Mouse (Mus musculus) hindbrain, postnatal 0 days (tissue): ENCODE results near the gene Zbtb20. TPM values are rescaled to one million over a fixed set of nuclear protein-coding genes. Genes with fewer than 3 reads are reported as not detected.

Experiments
- ATAC-seq: fragments of 200-750 bp; cut with Nextera tagmentation; 2 replicates; pipeline ENCODE4 v1.8.0; 2017; ENCODE audit warnings: mild to moderate bottlenecking, moderate TSS enrichment, moderate library complexity
- DNase-seq: peaks from one replicate; pipeline ENCODE4 v3.0.0-alpha.2; 2015; ENCODE audit warnings: low spot score
- H3K27ac ChIP-seq: fragments of 300-500 bp; sonication (generic); 2 replicates; pipeline ENCODE4 v1.5.1; 2014; ENCODE audit warnings: mild to moderate bottlenecking
- H3K27me3 ChIP-seq: fragments of 300-500 bp; sonication (generic); 2 replicates; pipeline ENCODE4 v1.6.1; 2014; ENCODE audit warnings: low read length, mixed read lengths; ENCODE audit not compliant: insufficient read depth
- H3K36me3 ChIP-seq: fragments of 300-500 bp; sonication (generic); 2 replicates; pipeline ENCODE4 v1.6.1; 2014; ENCODE audit warnings: low read length, mixed read lengths; ENCODE audit not compliant: insufficient read depth
- H3K4me1 ChIP-seq: fragments of 300-500 bp; sonication (generic); 2 replicates; pipeline ENCODE4 v1.6.1; 2014; ENCODE audit warnings: antibody characterized with exemption, low read length, mixed read lengths; ENCODE audit not compliant: insufficient read depth
- H3K4me2 ChIP-seq: fragments of 300-500 bp; sonication (generic); 2 replicates; pipeline ENCODE4 v1.6.1; 2014; ENCODE audit warnings: low read depth, mild to moderate bottlenecking, low read length, moderate library complexity, mixed read lengths
- H3K4me3 ChIP-seq: fragments of 300-500 bp; sonication (generic); 2 replicates; pipeline ENCODE4 v1.5.1; 2014; ENCODE audit warnings: low read length
- H3K9ac ChIP-seq: fragments of 300-500 bp; sonication (generic); replicated peaks from 2 replicates; pipeline ENCODE4 v1.6.1; 2014; ENCODE audit warnings: mild to moderate bottlenecking, low read length, moderate library complexity, mixed read lengths
- H3K9me3 ChIP-seq: fragments of 300-500 bp; sonication (generic); 2 replicates; pipeline ENCODE4 v1.6.1; 2016; ENCODE audit warnings: low read length, mixed read lengths
- CTCF ChIP-seq: IDR thresholded peaks from 2 replicates; pipeline ENCODE4 v1.5.1; 2016; ENCODE audit warnings: antibody characterized with exemption, control low read depth, low read depth
- WGBS: fragments of 180-500 bp; shearing (Covaris S2); extraction: QIAGEN DNeasy Blood & Tissue Kit; methylation state at CpG from one replicate; pipeline ENCODE4 v1.1.7; 2014; 5-methylcytosine and 5-hydroxymethylcytosine counted together
- polyA plus RNA-seq: library from polyadenylated mRNA; unstranded; fragments of >200 nt; fragmentation: Nextera tagmentation; extraction: Ambion mirVana; gene quantifications from 2 replicates; pipeline ENCODE4 v1.2.1, GENCODE M21; 2015
- total RNA-seq: library from RNA; depleted of rRNA; stranded (reverse); fragments of >200 nt; gene quantifications from 2 replicates; pipeline ENCODE4 v1.2.3, GENCODE M21; 2014; rRNA removed

Gene Zbtb20
- total RNA-seq (36.8 and 38.0 TPM in 2 replicates), polyA plus RNA-seq (35.2 and 37.9 TPM in 2 replicates)

DNA sequence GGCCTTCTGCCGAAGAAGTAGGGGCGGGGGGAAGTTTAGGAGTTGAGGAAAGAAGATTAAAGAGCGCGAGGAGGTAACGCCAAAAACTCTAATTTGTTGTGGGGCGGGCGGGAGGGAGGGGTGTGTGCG, at the start of gene Zbtb20:
TSS of gene Zbtb20 (plus strand) at position 30 of the 129 bp plus-strand sequence.
- peak within 1 kb of the TSS; percentile 64 for H3K9ac ChIP-seq
- DNase-seq: no peak
- peak within 1 kb of the TSS; percentile 61 for H3K4me3 ChIP-seq
- no peaks in the 10 kb centered on the region for H3K27me3 ChIP-seq
- peak within 1 kb of the TSS; percentile 82 for H3K4me2 ChIP-seq
- ATAC-seq: no peak
- TF ChIP-seq CTCF: no peak
- WGBS: 0% methylated on average over 8 of the region's 8 CpGs
- peak within 1 kb of the TSS; percentile 93 for H3K27ac ChIP-seq
- no peaks in the 10 kb centered on the region for H3K4me1 ChIP-seq
- H3K9me3 ChIP-seq: no peaks in the 10 kb centered on the region
- H3K36me3 ChIP-seq: no peaks in the 10 kb centered on the region

- no peak for ATAC-seq
These were observed 39.7 kb upstream of the Zbtb20 start for GRCm38 (mm10) chr16:42835940-42836339.

DNA sequence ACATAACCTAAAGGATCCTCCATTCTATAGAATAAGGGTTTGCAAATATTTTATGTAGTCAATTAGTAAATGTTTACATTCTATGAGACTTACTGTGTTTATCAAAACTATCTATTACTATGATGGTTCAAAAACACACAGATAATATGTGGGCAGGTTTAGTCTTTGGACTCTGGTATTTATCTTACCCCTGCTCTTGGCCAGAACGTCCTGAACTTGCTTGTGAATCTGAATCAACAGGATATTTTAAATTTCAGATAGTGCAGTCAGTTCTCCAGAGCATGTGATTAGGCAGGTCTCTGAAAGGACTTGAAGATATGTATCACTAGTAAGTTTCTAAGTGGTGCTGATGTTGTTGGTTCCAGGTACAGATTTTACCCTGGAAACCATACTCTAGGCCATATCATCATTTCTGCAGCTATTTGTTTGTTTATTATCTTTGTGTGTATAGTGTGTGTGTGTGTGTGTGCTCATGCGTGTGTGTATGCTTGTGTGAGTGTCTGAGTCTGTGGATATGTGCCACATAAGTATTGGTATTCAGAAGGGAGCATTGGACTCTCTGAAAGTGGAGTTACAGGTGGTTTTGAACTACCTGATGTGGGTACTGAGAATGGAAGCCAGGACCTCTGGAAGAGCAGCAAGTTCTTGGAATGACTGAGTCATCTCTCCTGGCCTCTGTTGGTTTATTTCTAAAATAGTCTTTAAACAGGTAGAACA, 39.1 kb upstream of the Zbtb20 start:
- H3K27me3 ChIP-seq: no peaks in the 10 kb centered on the region
- H3K27ac ChIP-seq: no peak overlapping the region
- no peak overlapping the region for H3K9ac ChIP-seq
- no peaks in the 10 kb centered on the region for H3K4me1 ChIP-seq
- H3K9me3 ChIP-seq: no peaks in the 10 kb centered on the region
- ATAC-seq (no peak), DNase-seq (no peak)
- H3K4me3 ChIP-seq: no peak overlapping the region
- H3K36me3 ChIP-seq: no peaks in the 10 kb centered on the region
- 64% methylated on average over 2 of the region's 2 CpGs for WGBS
- no peak overlapping the region for H3K4me2 ChIP-seq
- TF ChIP-seq CTCF: no peak

More at GRCm38 (mm10) chr16:42835940-42836339, 39.7 kb upstream of the Zbtb20 start:
- DNase-seq: peak; percentile 65
- 64% methylated on average over 5 of the region's 5 CpGs for WGBS
- Histone ChIP-seq H3K9ac (no peak overlapping the region), H3K27ac (no peak overlapping the region), H3K9me3 (no peaks in the 10 kb centered on the region), H3K36me3 (no peaks in the 10 kb centered on the region), H3K4me3 (no peak overlapping the region), H3K4me2 (no peak overlapping the region), H3K4me1 (no peaks in the 10 kb centered on the region), H3K27me3 (no peaks in the 10 kb centered on the region)
- TF ChIP-seq CTCF: peak; percentile 38; the same call in 1 of the 2 replicates

DNA sequence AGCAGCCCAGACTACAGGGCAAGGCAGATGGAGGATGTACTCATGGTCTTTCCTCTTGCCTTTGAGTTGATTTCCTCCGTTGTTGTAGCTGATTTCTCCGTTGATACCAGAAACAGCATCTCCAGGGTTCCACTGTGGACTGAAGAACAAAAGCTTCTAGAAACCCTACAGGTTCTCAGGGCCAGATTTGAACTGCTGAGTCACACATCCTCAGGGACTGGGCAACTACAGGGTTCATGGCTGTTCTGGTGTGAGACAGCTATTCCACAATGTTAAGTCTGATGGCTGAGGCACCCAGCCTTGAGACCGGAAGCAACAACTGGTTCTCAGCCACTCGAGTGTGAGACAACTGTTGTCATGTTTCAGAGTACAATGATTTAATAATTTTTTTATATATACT, 37.5 kb upstream of the Zbtb20 start:
- no peaks in the 10 kb centered on the region for H3K27me3 ChIP-seq
- H3K36me3 ChIP-seq: no peaks in the 10 kb centered on the region
- H3K27ac ChIP-seq: no peak overlapping the region
- no peak for DNase-seq
- H3K9me3 ChIP-seq: no peaks in the 10 kb centered on the region
- H3K4me1 ChIP-seq: no peaks in the 10 kb centered on the region
- no peak overlapping the region for H3K9ac ChIP-seq
- H3K4me3 ChIP-seq: no peak overlapping the region
- no peak for ATAC-seq
- 87% methylated on average over 4 of the region's 4 CpGs for WGBS
- no peak for TF ChIP-seq CTCF
- H3K4me2 ChIP-seq: no peak overlapping the region

DNA sequence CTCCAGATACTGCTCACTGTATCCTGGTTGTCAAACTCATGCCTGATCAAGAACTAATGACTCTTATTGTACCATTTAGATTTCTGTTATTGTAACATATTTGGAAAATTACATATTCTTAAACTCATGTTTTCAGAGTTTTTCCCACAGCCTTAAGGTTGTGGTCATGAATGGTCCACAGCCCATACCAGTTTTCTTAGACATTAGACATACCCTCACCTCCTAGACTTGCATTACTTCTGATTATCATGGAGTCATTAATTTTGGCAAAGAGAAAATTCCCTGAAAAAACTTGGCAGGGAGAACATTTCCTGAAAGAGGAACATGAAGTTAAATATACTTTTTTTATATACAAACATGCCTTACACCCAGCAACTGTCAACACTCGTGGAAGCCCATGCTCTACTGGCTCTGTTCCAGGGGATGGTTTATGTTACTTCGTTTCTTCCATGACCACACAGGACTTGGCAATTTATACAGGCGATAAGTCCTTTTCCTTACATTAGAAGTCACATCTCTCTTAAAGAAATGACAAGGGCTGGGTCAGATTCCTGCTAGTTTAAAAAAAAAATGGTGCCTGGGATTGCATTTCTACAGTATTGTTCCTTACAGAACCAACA, 18.0 kb upstream of the Zbtb20 start:
- no peaks in the 10 kb centered on the region for H3K4me1 ChIP-seq

DNA sequence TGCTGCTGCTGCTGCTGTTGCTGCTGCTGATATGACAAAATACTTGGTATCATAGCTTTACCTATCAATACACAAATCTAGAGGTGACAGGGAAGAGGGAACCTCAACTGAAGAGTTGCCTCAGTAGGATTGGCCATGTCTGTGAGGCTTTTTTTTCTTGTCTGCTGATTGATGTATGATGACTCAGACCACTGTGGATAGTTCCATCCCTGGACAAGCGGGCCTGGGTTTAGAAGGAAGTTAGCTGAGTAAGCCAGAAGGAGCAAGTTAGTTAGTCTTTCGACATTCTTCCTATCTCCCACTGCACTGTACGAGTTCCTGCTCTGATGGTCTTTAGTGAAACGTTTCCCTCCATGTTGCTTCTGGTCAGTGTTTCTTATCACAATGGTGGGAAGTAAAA, 16.4 kb upstream of the Zbtb20 start:
- Histone ChIP-seq H3K9me3 (0 out of 2 replicates have a peak, but pooled peaks cover 3% of the 10 kb centered on the region), H3K4me1 (no peaks in the 10 kb centered on the region), H3K27ac (no peak overlapping the region), H3K4me2 (no peak overlapping the region), H3K27me3 (no peaks in the 10 kb centered on the region), H3K36me3 (no peaks in the 10 kb centered on the region), H3K4me3 (no peak overlapping the region), H3K9ac (no peak overlapping the region)
- ATAC-seq: no peak
- WGBS: 86% methylated on average over 4 of the region's 4 CpGs
- TF ChIP-seq CTCF: no peak
- DNase-seq: no peak

More for the DNA sequence above, 18.0 kb upstream of the Zbtb20 start:
- no peak overlapping the region for H3K4me3 ChIP-seq
- H3K4me2 ChIP-seq: no peak overlapping the region
- WGBS: 68% methylated on average over 3 of the region's 3 CpGs
- ATAC-seq (no peak), DNase-seq (no peak)
- H3K27ac ChIP-seq: no peak overlapping the region
- no peak for TF ChIP-seq CTCF
- H3K27me3 ChIP-seq: no peaks in the 10 kb centered on the region
- 0 out of 2 replicates have a peak, but pooled peaks cover 3% of the 10 kb centered on the region for H3K9me3 ChIP-seq
- H3K36me3 ChIP-seq: no peaks in the 10 kb centered on the region
- H3K9ac ChIP-seq: no peak overlapping the region

- H3K9me3 ChIP-seq: no peaks in the 10 kb centered on the region
- no peak for TF ChIP-seq CTCF
- H3K27ac ChIP-seq: no peak overlapping the region
- DNase-seq (no peak), ATAC-seq (no peak)
- no peaks in the 10 kb centered on the region for H3K36me3 ChIP-seq
- 82% methylated on average over 2 of the region's 2 CpGs for WGBS
- H3K4me3 ChIP-seq: no peak overlapping the region
- H3K4me2 ChIP-seq: no peak overlapping the region
- H3K9ac ChIP-seq: no peak overlapping the region
- no peaks in the 10 kb centered on the region for H3K4me1 ChIP-seq
- no peaks in the 10 kb centered on the region for H3K27me3 ChIP-seq
These were observed 12.4 kb upstream of the Zbtb20 start for GRCm38 (mm10) chr16:42863231-42863630.
